Mouse (Mus musculus) myocyte (in vitro differentiated cells): Measurements from ENCODE around the gene Fam163b.

Experiments
- E2F4 ChIP-seq: IDR thresholded peaks from one replicate; pipeline ENCODE4 v1.6.1; 2011; ENCODE audit warnings: mild to moderate bottlenecking, control low read depth, moderate library complexity; ENCODE audit not compliant: insufficient read depth
- MAX ChIP-seq: IDR thresholded peaks from one replicate; pipeline ENCODE4 v1.6.1; 2011; ENCODE audit warnings: low read depth, mild to moderate bottlenecking, control low read depth
- MYOD1 ChIP-seq, 3 experiments: IDR thresholded peaks; one replicate each; pipeline ENCODE4 v1.6.1; 2011; ENCODE audit warnings: control low read depth in 2 of 3, low read depth in 2 of 3, mild to moderate bottlenecking in 2 of 3, moderate library complexity in 1 of 3; ENCODE audit not compliant: insufficient read length in 2 of 3, control insufficient read depth in 1 of 3
- MYOG ChIP-seq, 3 experiments: IDR thresholded peaks; one replicate each; pipeline ENCODE4 v1.6.1; 2011; ENCODE audit warnings: control low read depth in 2 of 3, low read depth in 2 of 3, mild to moderate bottlenecking in 2 of 3; ENCODE audit not compliant: insufficient read length in 2 of 3, control insufficient read depth in 1 of 3, insufficient read depth in 1 of 3
- POLR2A ChIP-seq: IDR thresholded peaks from one replicate; pipeline ENCODE4 v1.6.1; 2011; ENCODE audit warnings: low read depth, mild to moderate bottlenecking, control low read depth, moderate library complexity; ENCODE audit not compliant: insufficient read length
- POLR2AphosphoS2 ChIP-seq: IDR thresholded peaks from one replicate; pipeline ENCODE4 v1.6.1; 2011; ENCODE audit warnings: low read depth, control low read depth; ENCODE audit not compliant: insufficient read length
- REST ChIP-seq: IDR thresholded peaks from one replicate; pipeline ENCODE4 v1.6.1; 2011; ENCODE audit warnings: mild to moderate bottlenecking, control low read depth, moderate library complexity; ENCODE audit not compliant: insufficient read depth, insufficient read length
- TCF12 ChIP-seq: IDR thresholded peaks from one replicate; pipeline ENCODE4 v1.6.1; 2011; ENCODE audit warnings: mild to moderate bottlenecking, control low read depth; ENCODE audit not compliant: poor library complexity, insufficient read depth, severe bottlenecking
- TCF3 ChIP-seq: IDR thresholded peaks from one replicate; pipeline ENCODE4 v1.6.1; 2011; ENCODE audit warnings: low read depth, control low read depth; ENCODE audit not compliant: insufficient read length
- USF1 ChIP-seq: IDR thresholded peaks from one replicate; pipeline ENCODE4 v1.6.1; 2011; ENCODE audit warnings: low read depth, mild to moderate bottlenecking, control low read depth, moderate library complexity

DNA sequence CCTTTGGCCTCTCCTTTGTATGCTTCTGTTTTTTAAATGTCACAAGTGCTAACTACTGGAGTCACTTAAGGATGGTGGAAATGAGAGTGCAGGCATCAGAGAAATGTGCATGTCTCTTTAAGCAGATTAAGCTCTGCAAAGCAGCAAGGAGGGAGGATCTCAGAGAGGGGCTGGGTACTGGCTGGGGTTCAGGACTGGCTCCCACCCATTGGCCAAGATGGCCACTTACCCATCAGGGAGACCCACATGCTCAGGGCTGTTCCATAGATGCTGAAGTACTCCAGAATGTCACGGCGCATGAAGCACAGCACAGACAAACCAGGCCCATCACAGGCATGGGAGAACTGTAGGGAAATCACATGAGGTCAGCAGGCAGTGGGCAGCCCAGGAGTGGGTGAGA lies 75.2 kb downstream of the Fam163b start:
- TF ChIP-seq TCF3 (no peak), MAX (no peak), MYOD1 (IDR thresholded peaks at IDR 0.05; ENCODE audit: control insufficient read depth in 1 of 3, insufficient read length in 2 of 3, low read depth in 2 of 3) (no peak), USF1 (no peak), POLR2A (no peak), E2F4 (no peak), MYOG (IDR thresholded peaks at IDR 0.05; ENCODE audit: control insufficient read depth in 1 of 3, insufficient read depth in 1 of 3, insufficient read length in 2 of 3, low read depth in 2 of 3) (no peak), TCF12 (no peak), REST (no peak), POLR2AphosphoS2 (no peak)
